Mouse (Mus musculus) hindbrain, postnatal 0 days (tissue): ENCODE measurements at regions not wholly inside any gene's neighbourhood (a gene's known extent, or its start where the extent isn't known, plus 50 kb on each side); places are given as distances from the start of the nearest gene placed in this dataset.

Source experiments
- ATAC-seq: fragments of 200-750 bp; cut with Nextera tagmentation; 2 replicates; pipeline ENCODE4 v1.8.0; 2017; ENCODE audit warnings: mild to moderate bottlenecking, moderate TSS enrichment, moderate library complexity
- DNase-seq: peaks from one replicate; pipeline ENCODE4 v3.0.0-alpha.2; 2015; ENCODE audit warnings: low spot score
- H3K27ac ChIP-seq: fragments of 300-500 bp; sonication (generic); 2 replicates; pipeline ENCODE4 v1.5.1; 2014; ENCODE audit warnings: mild to moderate bottlenecking
- H3K27me3 ChIP-seq: fragments of 300-500 bp; sonication (generic); 2 replicates; pipeline ENCODE4 v1.6.1; 2014; ENCODE audit warnings: low read length, mixed read lengths; ENCODE audit not compliant: insufficient read depth
- H3K36me3 ChIP-seq: fragments of 300-500 bp; sonication (generic); 2 replicates; pipeline ENCODE4 v1.6.1; 2014; ENCODE audit warnings: low read length, mixed read lengths; ENCODE audit not compliant: insufficient read depth
- H3K4me1 ChIP-seq: fragments of 300-500 bp; sonication (generic); 2 replicates; pipeline ENCODE4 v1.6.1; 2014; ENCODE audit warnings: antibody characterized with exemption, low read length, mixed read lengths; ENCODE audit not compliant: insufficient read depth
- H3K4me2 ChIP-seq: fragments of 300-500 bp; sonication (generic); 2 replicates; pipeline ENCODE4 v1.6.1; 2014; ENCODE audit warnings: low read depth, mild to moderate bottlenecking, low read length, moderate library complexity, mixed read lengths
- H3K4me3 ChIP-seq: fragments of 300-500 bp; sonication (generic); 2 replicates; pipeline ENCODE4 v1.5.1; 2014; ENCODE audit warnings: low read length
- H3K9ac ChIP-seq: fragments of 300-500 bp; sonication (generic); replicated peaks from 2 replicates; pipeline ENCODE4 v1.6.1; 2014; ENCODE audit warnings: mild to moderate bottlenecking, low read length, moderate library complexity, mixed read lengths
- H3K9me3 ChIP-seq: fragments of 300-500 bp; sonication (generic); 2 replicates; pipeline ENCODE4 v1.6.1; 2016; ENCODE audit warnings: low read length, mixed read lengths
- CTCF ChIP-seq: IDR thresholded peaks from 2 replicates; pipeline ENCODE4 v1.5.1; 2016; ENCODE audit warnings: antibody characterized with exemption, control low read depth, low read depth
- WGBS: fragments of 180-500 bp; shearing (Covaris S2); extraction: QIAGEN DNeasy Blood & Tissue Kit; methylation state at CpG from one replicate; pipeline ENCODE4 v1.1.7; 2014; 5-methylcytosine and 5-hydroxymethylcytosine counted together

GRCm38 (mm10) chr8:101590639-101591038 is 1194.8 kb downstream of the Cdh11 start:
- 57% methylated on average over 3 of the region's 3 CpGs for WGBS

DNA sequence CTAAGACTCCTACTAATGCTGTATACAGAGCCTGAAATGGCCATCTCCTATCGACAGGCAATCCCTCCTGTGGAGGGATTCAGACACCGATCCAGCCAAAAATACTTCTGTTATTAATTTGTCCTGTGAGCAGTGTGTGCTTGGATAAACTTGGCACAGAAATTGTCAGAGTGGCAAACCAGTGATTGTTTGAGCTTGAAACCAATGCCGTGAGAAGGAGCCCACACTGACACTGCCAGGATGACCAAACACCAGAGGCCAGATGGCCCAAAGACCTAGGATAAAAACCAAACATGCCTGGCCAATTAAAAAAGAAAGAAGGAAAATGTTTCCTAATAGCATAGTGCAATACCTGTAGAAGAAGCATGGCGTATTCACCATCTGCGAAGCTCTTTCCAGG is 1221.0 kb downstream of the Cdh11 start:
- H3K4me1 ChIP-seq, result no peaks in the 10 kb centered on the region
- TF ChIP-seq CTCF, result no peak
- 81% methylated on average over 5 of the region's 5 CpGs for WGBS

More at GRCm38 (mm10) chr8:101590639-101591038, 1194.8 kb downstream of the Cdh11 start:
- Histone ChIP-seq H3K27ac (no peak overlapping the region), H3K4me2 (no peak overlapping the region), H3K36me3 (no peaks in the 10 kb centered on the region), H3K27me3 (no peaks in the 10 kb centered on the region), H3K4me1 (no peaks in the 10 kb centered on the region), H3K9ac (no peak overlapping the region), H3K9me3 (no peaks in the 10 kb centered on the region), H3K4me3 (no peak overlapping the region)
- TF ChIP-seq CTCF, result no peak
- DNase-seq (no peak), ATAC-seq (no peak)

GRCm38 (mm10) chr8:101522758-101523157 is 1262.7 kb downstream of the Cdh11 start:
- Histone ChIP-seq H3K4me3 (no peak overlapping the region), H3K36me3 (no peaks in the 10 kb centered on the region), H3K4me1 (no peaks in the 10 kb centered on the region), H3K27me3 (no peaks in the 10 kb centered on the region), H3K9ac (no peak overlapping the region), H3K27ac (no peak overlapping the region), H3K4me2 (no peak overlapping the region), H3K9me3 (no peaks in the 10 kb centered on the region)
- no peak for TF ChIP-seq CTCF
- 63% methylated on average over 1 of the region's 1 CpGs for WGBS
- DNase-seq (no peak), ATAC-seq (no peak)

More for the DNA sequence above, 1221.0 kb downstream of the Cdh11 start:
- H3K27ac ChIP-seq, result no peak overlapping the region
- DNase-seq, result no peak
- no peak overlapping the region for H3K9ac ChIP-seq
- no peaks in the 10 kb centered on the region for H3K9me3 ChIP-seq
- no peak for ATAC-seq
- H3K4me3 ChIP-seq, result no peak overlapping the region
- H3K4me2 ChIP-seq, result no peak overlapping the region
- H3K27me3 ChIP-seq, result no peaks in the 10 kb centered on the region
- no peaks in the 10 kb centered on the region for H3K36me3 ChIP-seq

DNA sequence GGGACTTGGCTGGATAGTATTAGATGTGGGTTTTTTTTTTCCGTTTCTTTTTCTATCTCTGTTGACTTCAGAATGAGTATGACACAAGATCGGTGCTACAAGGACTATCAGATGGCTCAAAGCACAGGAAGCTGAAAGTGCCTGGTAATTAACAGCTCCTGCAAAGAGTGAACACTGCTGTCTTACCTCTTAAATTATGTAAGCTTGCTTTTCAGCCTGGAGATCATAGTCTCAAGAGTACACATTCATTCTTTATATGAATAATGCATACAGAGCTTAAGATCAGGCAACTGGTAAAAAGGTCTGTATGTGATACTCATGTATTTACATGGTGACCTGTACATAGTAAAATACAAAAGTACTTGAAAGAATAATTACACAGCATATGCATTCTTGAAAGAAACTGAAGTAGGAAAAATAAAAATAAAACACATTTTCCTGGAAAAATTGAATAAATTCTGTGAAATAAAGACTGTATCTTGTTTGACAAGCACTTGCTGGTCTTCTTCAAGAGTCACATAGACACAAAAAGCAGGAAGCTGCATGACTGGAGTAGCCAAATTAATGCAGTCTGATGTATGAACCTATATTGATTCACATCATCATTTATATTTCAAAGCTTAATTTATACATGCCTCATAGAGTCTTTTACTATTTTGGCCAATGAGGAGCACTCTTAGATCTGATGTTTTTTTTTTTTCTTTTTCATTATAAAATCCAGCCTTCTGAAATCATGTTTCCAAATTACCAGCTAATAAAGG is 1306.7 kb downstream of the Cdh11 start:
- no peak for DNase-seq
- H3K27ac ChIP-seq, result no peak overlapping the region
- no peak for TF ChIP-seq CTCF
- WGBS, result 77% methylated on average over 2 of the region's 2 CpGs
- H3K4me2 ChIP-seq, result no peak overlapping the region
- no peak overlapping the region for H3K9ac ChIP-seq
- H3K9me3 ChIP-seq, result no peaks in the 10 kb centered on the region
- ATAC-seq, result no peak
- no peaks in the 10 kb centered on the region for H3K27me3 ChIP-seq
- H3K4me3 ChIP-seq, result no peak overlapping the region
- no peaks in the 10 kb centered on the region for H3K4me1 ChIP-seq
- no peaks in the 10 kb centered on the region for H3K36me3 ChIP-seq

GRCm38 (mm10) chr8:101466363-101466762 is 1319.1 kb downstream of the Cdh11 start:
- Histone ChIP-seq H3K4me1 (no peaks in the 10 kb centered on the region), H3K36me3 (no peaks in the 10 kb centered on the region), H3K4me3 (no peak overlapping the region), H3K4me2 (no peak overlapping the region), H3K9me3 (no peaks in the 10 kb centered on the region), H3K27me3 (no peaks in the 10 kb centered on the region), H3K9ac (no peak overlapping the region), H3K27ac (no peak overlapping the region)
- DNase-seq, result no peak
- TF ChIP-seq CTCF, result no peak
- no peak for ATAC-seq
- 44% methylated on average over 3 of the region's 3 CpGs for WGBS

DNA sequence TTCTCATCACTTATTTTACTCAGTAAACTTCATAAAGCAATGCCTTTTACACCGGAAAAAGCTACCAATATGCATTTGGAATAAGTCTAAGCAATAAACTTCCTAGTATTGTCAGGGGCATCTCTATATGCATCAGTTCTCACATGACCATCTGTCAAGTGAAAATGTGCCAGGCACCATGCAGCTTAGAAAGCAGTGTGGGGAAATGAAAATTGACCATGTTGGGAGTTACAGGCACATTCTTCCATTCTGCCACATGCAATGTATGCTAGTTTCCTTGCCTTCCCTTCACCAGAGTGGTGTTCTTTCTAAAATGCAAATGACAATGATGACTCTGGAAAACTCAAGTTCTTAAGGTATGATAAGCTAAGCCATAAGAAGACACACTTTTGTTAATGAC is 1322.9 kb downstream of the Cdh11 start:
- H3K4me3 ChIP-seq, result no peak overlapping the region
- H3K27me3 ChIP-seq, result no peaks in the 10 kb centered on the region
- TF ChIP-seq CTCF, result no peak
- DNase-seq (peak; percentile 73), ATAC-seq (0 out of 2 replicates have a peak, but pooled peaks have one; percentile 40)
- H3K9me3 ChIP-seq, result no peaks in the 10 kb centered on the region
- 40% methylated on average over 1 of the region's 1 CpGs for WGBS
- no peaks in the 10 kb centered on the region for H3K36me3 ChIP-seq
- no peak overlapping the region for H3K27ac ChIP-seq
- H3K4me1 ChIP-seq, result no peaks in the 10 kb centered on the region
- no peak overlapping the region for H3K9ac ChIP-seq
- no peak overlapping the region for H3K4me2 ChIP-seq

GRCm38 (mm10) chr8:101444730-101445129 is 1340.7 kb downstream of the Cdh11 start:
- Histone ChIP-seq H3K9ac (no peak overlapping the region), H3K27ac (no peak overlapping the region), H3K4me2 (no peak overlapping the region), H3K36me3 (no peaks in the 10 kb centered on the region), H3K27me3 (no peaks in the 10 kb centered on the region), H3K9me3 (no peaks in the 10 kb centered on the region), H3K4me1 (no peaks in the 10 kb centered on the region), H3K4me3 (no peak overlapping the region)
- DNase-seq (no peak), ATAC-seq (no peak)
- WGBS, result 96% methylated on average over 1 of the region's 1 CpGs
- no peak for TF ChIP-seq CTCF
